Mouse (Mus musculus): ENCODE data around the gene Glo1. TPM values are rescaled to one million over a fixed set of nuclear protein-coding genes. Genes with fewer than 3 reads are reported as not detected.

Gene Glo1
- polyA plus RNA-seq, 1 experiment from 2014 or later: 160 TPM

GRCm38 (mm10) chr17:30597786-30598185, 28.9 kb downstream of the Glo1 start:
- ATAC-seq: no peak
- H3K4me3 ChIP-seq (ENCODE audit: low read depth, low read length): no peak overlapping the region
- H3K9ac ChIP-seq (ENCODE audit: low read depth, low read length): no peak overlapping the region
- 93% methylated on average over 9 of the region's 9 CpGs for WGBS
- H3K27ac ChIP-seq (ENCODE audit: low read length): no peak overlapping the region
- no peaks in the 10 kb centered on the region for H3K9me3 ChIP-seq (replicated peaks; ENCODE audit: control insufficient read depth, low read length, poor library complexity, severe bottlenecking)
- no peak overlapping the region for H3K4me2 ChIP-seq (ENCODE audit: low read length)
- H3K27me3 ChIP-seq (ENCODE audit: control insufficient read depth, insufficient read depth, low read depth, low read length): no peaks in the 10 kb centered on the region
- peaks cover 11% of the 10 kb centered on the region for H3K36me3 ChIP-seq (ENCODE audit: control insufficient read depth, insufficient read depth, low read length)
- no peaks in the 10 kb centered on the region; the same call in 1 of the 2 replicates for H3K4me1 ChIP-seq (ENCODE audit: control insufficient read depth, insufficient read depth, low read length)

- no peak overlapping the region for H3K9ac ChIP-seq (ENCODE audit: low read depth, low read length)
- H3K4me2 ChIP-seq (ENCODE audit: low read length): no peak overlapping the region
- H3K27me3 ChIP-seq (ENCODE audit: control insufficient read depth, insufficient read depth, low read depth, low read length): no peaks in the 10 kb centered on the region
- peaks cover 4% of the 10 kb centered on the region for H3K4me1 ChIP-seq (ENCODE audit: control insufficient read depth, insufficient read depth, low read length)
- 61% methylated on average over 6 of the region's 6 CpGs for WGBS
- no peaks in the 10 kb centered on the region for H3K9me3 ChIP-seq (replicated peaks; ENCODE audit: control insufficient read depth, low read length, poor library complexity, severe bottlenecking)
- no peak overlapping the region for H3K4me3 ChIP-seq (ENCODE audit: low read depth, low read length)
- no peak overlapping the region for H3K27ac ChIP-seq (ENCODE audit: low read length)
- peaks cover 10% of the 10 kb centered on the region for H3K36me3 ChIP-seq (ENCODE audit: control insufficient read depth, insufficient read depth, low read length)
- no peak for ATAC-seq
Observed at GRCm38 (mm10) chr17:30594846-30595245, 31.8 kb downstream of the Glo1 start.

GRCm38 (mm10) chr17:30594407-30594806, 32.3 kb downstream of the Glo1 start:
- no peaks in the 10 kb centered on the region for H3K27me3 ChIP-seq (ENCODE audit: control insufficient read depth, insufficient read depth, low read depth, low read length)
- WGBS: 44% methylated on average over 5 of the region's 5 CpGs
- H3K36me3 ChIP-seq (ENCODE audit: control insufficient read depth, insufficient read depth, low read length): peaks cover 10% of the 10 kb centered on the region
- H3K9ac ChIP-seq (ENCODE audit: low read depth, low read length): no peak overlapping the region
- H3K27ac ChIP-seq (ENCODE audit: low read length): no peak overlapping the region
- ATAC-seq: no peak
- no peak overlapping the region for H3K4me2 ChIP-seq (ENCODE audit: low read length)
- no peak overlapping the region for H3K4me3 ChIP-seq (ENCODE audit: low read depth, low read length)
- no peaks in the 10 kb centered on the region for H3K9me3 ChIP-seq (replicated peaks; ENCODE audit: control insufficient read depth, low read length, poor library complexity, severe bottlenecking)
- peaks cover 4% of the 10 kb centered on the region for H3K4me1 ChIP-seq (ENCODE audit: control insufficient read depth, insufficient read depth, low read length)

GRCm38 (mm10) chr17:30590417-30591198, 36.1 kb downstream of the Glo1 start:
- ATAC-seq: peak; percentile 45; the same call in 1 of the 2 replicates
- Histone ChIP-seq H3K4me1 (ENCODE audit: control insufficient read depth, insufficient read depth, low read length) (peaks cover 6% of the 10 kb centered on the region), H3K27me3 (ENCODE audit: control insufficient read depth, insufficient read depth, low read depth, low read length) (no peaks in the 10 kb centered on the region), H3K9me3 (replicated peaks; ENCODE audit: control insufficient read depth, low read length, poor library complexity, severe bottlenecking) (no peaks in the 10 kb centered on the region), H3K4me3 (ENCODE audit: low read depth, low read length) (no peak overlapping the region), H3K27ac (ENCODE audit: low read length) (no peak overlapping the region), H3K36me3 (ENCODE audit: control insufficient read depth, insufficient read depth, low read length) (peaks cover 4% of the 10 kb centered on the region; the same call in 1 of the 2 replicates), H3K4me2 (ENCODE audit: low read length) (no peak overlapping the region), H3K9ac (ENCODE audit: low read depth, low read length) (no peak overlapping the region)
- WGBS: 32% methylated on average over 17 of the region's 17 CpGs

GRCm38 (mm10) chr17:30583258-30584001, 43.2 kb downstream of the Glo1 start:
- WGBS: 79% methylated on average over 2 of the region's 2 CpGs
- H3K4me1 ChIP-seq (ENCODE audit: control insufficient read depth, insufficient read depth, low read length): peaks cover 3% of the 10 kb centered on the region; the same call in 1 of the 2 replicates
- no peak overlapping the region for H3K4me3 ChIP-seq (ENCODE audit: low read depth, low read length)

GRCm38 (mm10) chr17:30582313-30582712, 44.4 kb downstream of the Glo1 start:
- no peak overlapping the region for H3K9ac ChIP-seq (ENCODE audit: low read depth, low read length)
- no peak for ATAC-seq
- WGBS: 83% methylated on average over 3 of the region's 3 CpGs
- no peak overlapping the region for H3K4me3 ChIP-seq (ENCODE audit: low read depth, low read length)
- no peak overlapping the region for H3K27ac ChIP-seq (ENCODE audit: low read length)
- H3K27me3 ChIP-seq (ENCODE audit: control insufficient read depth, insufficient read depth, low read depth, low read length): no peaks in the 10 kb centered on the region
- H3K9me3 ChIP-seq (replicated peaks; ENCODE audit: control insufficient read depth, low read length, poor library complexity, severe bottlenecking): no peaks in the 10 kb centered on the region
- H3K4me2 ChIP-seq (ENCODE audit: low read length): no peak overlapping the region
- H3K4me1 ChIP-seq (ENCODE audit: control insufficient read depth, insufficient read depth, low read length): peaks cover 6% of the 10 kb centered on the region
- H3K36me3 ChIP-seq (ENCODE audit: control insufficient read depth, insufficient read depth, low read length): no peaks in the 10 kb centered on the region

More at GRCm38 (mm10) chr17:30583258-30584001, 43.2 kb downstream of the Glo1 start:
- Histone ChIP-seq H3K9me3 (replicated peaks; ENCODE audit: control insufficient read depth, low read length, poor library complexity, severe bottlenecking) (no peaks in the 10 kb centered on the region), H3K4me2 (ENCODE audit: low read length) (no peak overlapping the region), H3K27me3 (ENCODE audit: control insufficient read depth, insufficient read depth, low read depth, low read length) (no peaks in the 10 kb centered on the region), H3K36me3 (ENCODE audit: control insufficient read depth, insufficient read depth, low read length) (no peaks in the 10 kb centered on the region), H3K9ac (ENCODE audit: low read depth, low read length) (no peak overlapping the region), H3K27ac (ENCODE audit: low read length) (no peak overlapping the region)
- ATAC-seq: no peak

GRCm38 (mm10) chr17:30581201-30581600, 45.5 kb downstream of the Glo1 start:
- H3K4me1 ChIP-seq (ENCODE audit: control insufficient read depth, insufficient read depth, low read length): peaks cover 10% of the 10 kb centered on the region
- WGBS: 90% methylated on average over 6 of the region's 6 CpGs
- no peak overlapping the region for H3K27ac ChIP-seq (ENCODE audit: low read length)
- no peaks in the 10 kb centered on the region for H3K27me3 ChIP-seq (ENCODE audit: control insufficient read depth, insufficient read depth, low read depth, low read length)
- no peak overlapping the region for H3K4me2 ChIP-seq (ENCODE audit: low read length)
- H3K36me3 ChIP-seq (ENCODE audit: control insufficient read depth, insufficient read depth, low read length): no peaks in the 10 kb centered on the region
- H3K9me3 ChIP-seq (replicated peaks; ENCODE audit: control insufficient read depth, low read length, poor library complexity, severe bottlenecking): no peaks in the 10 kb centered on the region
- H3K4me3 ChIP-seq (ENCODE audit: low read depth, low read length): no peak overlapping the region
- no peak for ATAC-seq
- H3K9ac ChIP-seq (ENCODE audit: low read depth, low read length): no peak overlapping the region

GRCm38 (mm10) chr17:30580781-30581180, 45.9 kb downstream of the Glo1 start:
- Histone ChIP-seq H3K4me3 (ENCODE audit: low read depth, low read length) (no peak overlapping the region), H3K4me1 (ENCODE audit: control insufficient read depth, insufficient read depth, low read length) (peaks cover 10% of the 10 kb centered on the region), H3K9me3 (replicated peaks; ENCODE audit: control insufficient read depth, low read length, poor library complexity, severe bottlenecking) (no peaks in the 10 kb centered on the region), H3K27ac (ENCODE audit: low read length) (no peak overlapping the region), H3K36me3 (ENCODE audit: control insufficient read depth, insufficient read depth, low read length) (no peaks in the 10 kb centered on the region), H3K27me3 (ENCODE audit: control insufficient read depth, insufficient read depth, low read depth, low read length) (no peaks in the 10 kb centered on the region), H3K4me2 (ENCODE audit: low read length) (no peak overlapping the region), H3K9ac (ENCODE audit: low read depth, low read length) (no peak overlapping the region)
- no peak for ATAC-seq
- 79% methylated on average over 1 of the region's 1 CpGs for WGBS

- no peaks in the 10 kb centered on the region for H3K9me3 ChIP-seq (replicated peaks; ENCODE audit: control insufficient read depth, low read length, poor library complexity, severe bottlenecking)
- H3K9ac ChIP-seq (ENCODE audit: low read depth, low read length): peak overlapping the region; percentile 81
- WGBS: 68% methylated on average over 12 of the region's 12 CpGs
- H3K36me3 ChIP-seq (ENCODE audit: control insufficient read depth, insufficient read depth, low read length): no peaks in the 10 kb centered on the region
- H3K27ac ChIP-seq (ENCODE audit: low read length): peak overlapping the region; percentile 96; the same call in 1 of the 2 replicates
- peaks cover 18% of the 10 kb centered on the region for H3K4me1 ChIP-seq (ENCODE audit: control insufficient read depth, insufficient read depth, low read length)
- H3K4me2 ChIP-seq (ENCODE audit: low read length): peak overlapping the region; percentile 70
- H3K4me3 ChIP-seq (ENCODE audit: low read depth, low read length): peak overlapping the region; percentile 84
- ATAC-seq: no peak
- H3K27me3 ChIP-seq (ENCODE audit: control insufficient read depth, insufficient read depth, low read depth, low read length): no peaks in the 10 kb centered on the region
Observed at GRCm38 (mm10) chr17:30576946-30577345, 49.7 kb downstream of the Glo1 start.

All from midbrain, embryonic 16.5 days (tissue).